Mouse (Mus musculus) G1E (cell line): Measurements from ENCODE around the gene Pla2g4c.

Experiments
- CTCF ChIP-seq: IDR thresholded peaks from 2 replicates; pipeline ENCODE4 v1.5.1; 2012; ENCODE audit warnings: low read depth, low read length, inconsistent platforms, mixed read lengths
- GATA1 ChIP-seq: IDR thresholded peaks from 2 replicates; pipeline ENCODE4 v1.6.1; 2012; ENCODE audit warnings: borderline replicate concordance, low read length, inconsistent platforms, mixed read lengths
- GATA2 ChIP-seq: IDR thresholded peaks from 2 replicates; pipeline ENCODE4 v1.6.1; 2012; ENCODE audit warnings: low read depth, low read length, inconsistent platforms, borderline replicate concordance
- POLR2AphosphoS5 ChIP-seq: IDR thresholded peaks from 2 replicates; pipeline ENCODE4 v1.6.1; 2012; ENCODE audit warnings: low read depth, low read length, inconsistent platforms; ENCODE audit not compliant: insufficient replicate concordance
- TAL1 ChIP-seq: conservative IDR thresholded peaks from 2 replicates; pipeline ENCODE4 v1.6.1; 2012; ENCODE audit warnings: low read depth, low read length, inconsistent platforms, mixed read lengths

GRCm38 (mm10) chr7:13310493-13311199 is 13.8 kb upstream of the Pla2g4c start:
- TF ChIP-seq POLR2AphosphoS5 (no peak), CTCF (no peak), GATA1 (no peak), GATA2 (no peak), TAL1 (peak; percentile 51)
